Mouse (Mus musculus): ENCODE data around the gene Zswim3.

Zswim3 gene

GRCm38 (mm10) chr2:164804533-164805331 lies at the start of gene Zswim3, which contains the start of gene Acot8:
Zswim3 (plus strand) TSS chr2:164805098.
Acot8 (minus strand) TSS chr2:164804882.
- DNase-seq (ENCODE audit: low read depth, low spot score): peak; percentile 99

- DNase-seq (ENCODE audit: low read depth, low spot score): no peak
These were observed 47.1 kb upstream of the Zswim3 start for GRCm38 (mm10) chr2:164757841-164758240.

- DNase-seq (ENCODE audit: low read depth, low spot score): no peak
These were observed 46.2 kb upstream of the Zswim3 start for GRCm38 (mm10) chr2:164758692-164759091.

- DNase-seq (ENCODE audit: low read depth, low spot score): no peak
These were observed 44.7 kb upstream of the Zswim3 start for GRCm38 (mm10) chr2:164760059-164760833.

- DNase-seq (ENCODE audit: low read depth, low spot score): no peak
These were observed 43.4 kb upstream of the Zswim3 start for GRCm38 (mm10) chr2:164761502-164761901.

GRCm38 (mm10) chr2:164761971-164762370 lies 42.9 kb upstream of the Zswim3 start:
- DNase-seq (ENCODE audit: low read depth, low spot score): no peak

GRCm38 (mm10) chr2:164762593-164762992 lies 42.3 kb upstream of the Zswim3 start:
- no peak for DNase-seq (ENCODE audit: low read depth, low spot score)

GRCm38 (mm10) chr2:164765841-164766240 lies 39.1 kb upstream of the Zswim3 start:
- DNase-seq (ENCODE audit: low read depth, low spot score): no peak

GRCm38 (mm10) chr2:164767812-164768540 lies 36.9 kb upstream of the Zswim3 start:
- DNase-seq (ENCODE audit: low read depth, low spot score): no peak

- peak; percentile 96 for DNase-seq (ENCODE audit: low read depth, low spot score)
These were observed 35.5 kb upstream of the Zswim3 start, which contains the start of gene Ube2c for GRCm38 (mm10) chr2:164769258-164770037. Ube2c (plus strand) TSS chr2:164769898.

GRCm38 (mm10) chr2:164770279-164770678 lies 34.6 kb upstream of the Zswim3 start:
- DNase-seq (ENCODE audit: low read depth, low spot score): no peak

- no peak for DNase-seq (ENCODE audit: low read depth, low spot score)
These were observed 33.8 kb upstream of the Zswim3 start for GRCm38 (mm10) chr2:164771123-164771522.

- DNase-seq (ENCODE audit: low read depth, low spot score): no peak
These were observed 31.5 kb upstream of the Zswim3 start for GRCm38 (mm10) chr2:164773229-164773988.

- no peak for DNase-seq (ENCODE audit: low read depth, low spot score)
These were observed 30.9 kb upstream of the Zswim3 start for GRCm38 (mm10) chr2:164773989-164774364.

GRCm38 (mm10) chr2:164776130-164776529 lies 28.8 kb upstream of the Zswim3 start:
- no peak for DNase-seq (ENCODE audit: low read depth, low spot score)

- DNase-seq (ENCODE audit: low read depth, low spot score): no peak
These were observed 28.1 kb upstream of the Zswim3 start for GRCm38 (mm10) chr2:164776801-164777200.

GRCm38 (mm10) chr2:164777246-164778014 lies 27.5 kb upstream of the Zswim3 start:
- no peak for DNase-seq (ENCODE audit: low read depth, low spot score)

GRCm38 (mm10) chr2:164778015-164778287 lies 26.9 kb upstream of the Zswim3 start:
- DNase-seq (ENCODE audit: low read depth, low spot score): no peak

- DNase-seq (ENCODE audit: low read depth, low spot score): no peak
These were observed 26.1 kb upstream of the Zswim3 start for GRCm38 (mm10) chr2:164778809-164779208.

All from retina, postnatal 7 days (tissue).